Mouse (Mus musculus): ENCODE data around the gene Prtn3. TPM values are rescaled to one million over a fixed set of nuclear protein-coding genes. Genes with fewer than 3 reads are reported as not detected.
A peak's percentile ranks its signal among the peaks of the same experiment; 100 is the strongest.

Prtn3 gene
- polyA plus RNA-seq, 1 experiment from 2014 or later, result 9.5 TPM

DNA sequence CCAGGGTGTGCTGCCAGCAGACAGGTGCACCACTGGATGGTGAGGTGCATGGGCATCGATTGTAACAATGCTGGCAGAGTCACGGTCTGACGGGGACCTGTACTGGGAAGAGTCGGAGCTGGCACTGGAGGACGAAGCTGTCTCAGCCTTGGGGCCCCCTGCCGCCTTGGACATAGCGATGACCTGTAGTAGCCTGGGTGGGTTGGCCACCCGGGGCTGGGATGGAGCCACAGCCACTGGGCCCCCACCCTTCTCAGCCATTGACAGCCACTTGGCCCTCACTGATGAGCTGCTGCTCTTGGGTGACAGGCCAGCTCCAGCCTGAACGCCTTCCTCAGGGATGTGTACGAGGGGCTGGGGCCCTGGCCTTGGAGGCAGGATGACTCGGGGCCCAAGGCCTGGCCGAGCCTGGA is 9.1 kb upstream of the Prtn3 start:
- 64% methylated on average over 12 of the region's 12 CpGs for WGBS
- H3K27ac ChIP-seq (replicated peaks), result peak overlapping the region; percentile 51; the same call in 1 of the 2 replicates

DNA sequence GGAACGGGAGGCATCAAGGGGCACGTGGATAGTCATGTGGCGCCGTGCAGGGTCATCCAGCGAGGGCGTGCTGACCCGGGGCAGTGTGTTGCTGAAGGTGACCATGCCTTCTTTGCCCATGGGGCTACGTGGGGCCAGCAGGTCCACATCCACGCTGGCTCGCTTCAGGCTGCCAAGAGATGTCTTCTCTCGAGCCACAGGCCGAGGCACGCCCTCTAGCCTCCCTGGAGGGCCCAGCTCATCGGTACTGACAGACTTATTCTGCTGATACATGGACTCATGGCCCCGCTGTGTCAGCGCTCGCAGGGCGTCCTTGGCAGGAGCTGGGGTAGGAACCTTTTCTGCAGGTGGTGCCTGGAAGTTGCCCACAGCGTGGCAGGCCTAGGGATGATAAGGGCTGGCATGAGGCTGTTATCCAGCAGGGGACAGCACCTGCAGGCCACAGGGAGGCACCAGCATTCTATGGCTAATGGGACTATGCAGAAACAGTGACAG is 8.4 kb upstream of the Prtn3 start:
- Histone ChIP-seq H3K4me3 (replicated peaks) (no peak overlapping the region), H3K27ac (replicated peaks) (peak overlapping the region; percentile 50), H3K4me1 (peaks cover 48% of the 10 kb centered on the region), H3K4me2 (no peak overlapping the region), H3K9me3 (replicated peaks) (no peaks in the 10 kb centered on the region), H3K27me3 (replicated peaks) (no peaks in the 10 kb centered on the region), H3K36me3 (peaks cover 68% of the 10 kb centered on the region), H3K9ac (replicated peaks) (no peak overlapping the region)
- 74% methylated on average over 19 of the region's 19 CpGs for WGBS
- ATAC-seq (ENCODE audit: low FRiP score), result no peak

More for the DNA sequence above, 9.1 kb upstream of the Prtn3 start:
- Histone ChIP-seq H3K4me2 (no peak overlapping the region), H3K9ac (replicated peaks) (peak overlapping the region; percentile 20; the same call in 1 of the 2 replicates), H3K4me1 (peaks cover 46% of the 10 kb centered on the region), H3K27me3 (replicated peaks) (no peaks in the 10 kb centered on the region), H3K4me3 (replicated peaks) (no peak overlapping the region), H3K9me3 (replicated peaks) (no peaks in the 10 kb centered on the region), H3K36me3 (peaks cover 75% of the 10 kb centered on the region)
- ATAC-seq (ENCODE audit: low FRiP score), result peak; percentile 6

DNA sequence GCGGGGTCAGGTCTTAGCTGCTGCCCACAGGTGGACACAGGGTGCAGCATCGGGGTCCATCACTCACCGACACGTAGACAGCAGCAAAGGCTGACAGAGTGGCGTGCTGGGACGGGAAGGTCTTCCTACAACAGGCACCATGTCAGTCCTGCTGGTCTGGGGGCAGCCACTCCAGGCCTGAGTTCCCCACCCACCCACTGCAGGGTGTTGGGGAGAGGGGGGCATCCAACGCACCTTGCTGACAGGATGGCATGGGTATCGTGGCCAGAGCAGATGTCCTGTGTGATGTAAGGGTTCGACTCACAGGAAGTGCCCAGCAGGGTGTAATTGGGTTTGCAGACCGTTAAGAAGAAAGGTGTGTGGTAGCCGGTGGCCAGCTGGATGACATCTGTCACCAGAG is 7.7 kb upstream of the Prtn3 start:
- WGBS, result 71% methylated on average over 11 of the region's 11 CpGs
- no peaks in the 10 kb centered on the region for H3K9me3 ChIP-seq (replicated peaks)
- peaks cover 55% of the 10 kb centered on the region for H3K4me1 ChIP-seq
- no peak overlapping the region; the same call in 1 of the 2 replicates for H3K27ac ChIP-seq (replicated peaks)
- H3K27me3 ChIP-seq (replicated peaks), result no peaks in the 10 kb centered on the region
- peaks cover 64% of the 10 kb centered on the region for H3K36me3 ChIP-seq
- ATAC-seq (ENCODE audit: low FRiP score), result no peak
- H3K4me2 ChIP-seq, result no peak overlapping the region
- H3K4me3 ChIP-seq (replicated peaks), result no peak overlapping the region
- H3K9ac ChIP-seq (replicated peaks), result no peak overlapping the region

DNA sequence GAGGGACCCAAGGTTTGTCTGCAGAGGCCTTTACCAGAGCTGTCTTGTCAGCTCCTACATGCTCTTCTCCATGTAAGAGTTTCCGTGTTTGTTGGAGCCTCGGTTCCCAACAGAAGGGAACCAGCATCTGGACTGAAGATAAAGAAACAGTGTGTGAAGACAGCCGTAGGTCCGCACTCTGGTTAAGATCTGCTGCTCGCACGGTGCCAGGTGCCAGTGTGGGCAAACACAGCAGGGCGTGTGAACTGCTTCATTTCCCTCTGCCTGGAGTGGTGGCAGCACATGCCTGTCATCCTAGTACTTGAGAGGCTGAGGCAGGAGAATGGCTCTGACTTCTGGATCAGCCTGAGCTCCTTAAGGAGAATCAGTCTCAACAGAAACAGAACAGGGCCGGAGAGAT is 2.4 kb upstream of the Prtn3 start:
- no peak for ATAC-seq (ENCODE audit: low FRiP score)
- no peak overlapping the region for H3K9ac ChIP-seq (replicated peaks)
- 80% methylated on average over 8 of the region's 8 CpGs for WGBS
- no peaks in the 10 kb centered on the region for H3K27me3 ChIP-seq (replicated peaks)
- H3K9me3 ChIP-seq (replicated peaks), result no peaks in the 10 kb centered on the region
- H3K4me2 ChIP-seq, result peak overlapping the region; percentile 89
- H3K4me1 ChIP-seq, result peaks cover 56% of the 10 kb centered on the region
- peaks cover 21% of the 10 kb centered on the region for H3K36me3 ChIP-seq
- no peak overlapping the region; the same call in 1 of the 2 replicates for H3K27ac ChIP-seq (replicated peaks)
- peak overlapping the region; percentile 70 for H3K4me3 ChIP-seq (replicated peaks)

DNA sequence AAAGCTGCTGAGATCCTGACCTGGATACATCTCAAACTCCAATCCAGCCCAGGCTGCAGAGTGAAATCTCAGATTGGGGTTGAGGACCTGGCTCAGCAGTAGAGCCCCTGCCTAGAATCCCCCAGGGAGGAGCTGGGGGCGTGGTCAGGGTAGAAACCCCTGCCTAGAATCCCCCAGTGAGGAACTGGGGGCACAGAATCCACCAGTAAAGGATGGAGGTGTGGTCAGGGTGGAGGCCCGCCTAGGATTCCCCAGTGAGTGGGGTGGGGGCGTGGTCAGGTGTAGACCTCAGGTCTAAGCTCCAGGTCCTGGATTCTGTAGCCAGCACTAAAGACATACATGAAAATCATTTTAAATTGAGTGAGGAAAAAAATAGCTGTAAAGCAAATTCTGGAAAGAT is 1.4 kb upstream of the Prtn3 start:
- H3K4me1 ChIP-seq, result peaks cover 50% of the 10 kb centered on the region
- H3K27me3 ChIP-seq (replicated peaks), result no peaks in the 10 kb centered on the region
- H3K36me3 ChIP-seq, result peaks cover 15% of the 10 kb centered on the region
- WGBS, result 40% methylated on average over 3 of the region's 3 CpGs
- peak overlapping the region; percentile 91 for H3K27ac ChIP-seq (replicated peaks)
- peak overlapping the region; percentile 89 for H3K4me2 ChIP-seq
- no peaks in the 10 kb centered on the region for H3K9me3 ChIP-seq (replicated peaks)
- H3K4me3 ChIP-seq (replicated peaks), result peak overlapping the region; percentile 70
- no peak for ATAC-seq (ENCODE audit: low FRiP score)
- peak overlapping the region; percentile 95 for H3K9ac ChIP-seq (replicated peaks)

DNA sequence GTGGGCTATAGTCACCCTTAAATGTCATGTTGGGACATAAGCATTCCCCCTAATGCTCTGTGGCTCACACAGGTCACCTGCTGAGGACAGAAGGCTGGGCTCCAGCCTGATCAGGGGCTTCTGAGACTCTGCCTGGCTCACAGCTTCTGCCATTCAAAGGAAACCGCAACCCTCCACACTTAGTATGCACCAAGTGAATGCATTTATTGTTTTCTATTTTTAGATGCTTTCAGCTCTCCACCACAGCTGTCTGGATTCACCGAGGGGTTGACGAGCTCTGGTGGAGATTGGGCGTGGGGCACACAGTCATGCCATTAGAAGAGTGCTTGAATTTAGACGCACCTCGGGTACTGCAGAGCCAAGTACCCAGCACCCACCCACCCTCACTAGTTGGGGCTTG is 963 bp upstream of the Prtn3 start:
- Histone ChIP-seq H3K4me1 (peaks cover 50% of the 10 kb centered on the region), H3K27me3 (replicated peaks) (no peaks in the 10 kb centered on the region), H3K9me3 (replicated peaks) (no peaks in the 10 kb centered on the region), H3K36me3 (peaks cover 14% of the 10 kb centered on the region), H3K9ac (replicated peaks) (peak overlapping the region; percentile 95), H3K4me3 (replicated peaks) (peak overlapping the region; percentile 70), H3K4me2 (peak overlapping the region; percentile 89), H3K27ac (replicated peaks) (peak overlapping the region; percentile 91)
- peak; percentile 4; the same call in 1 of the 2 replicates for ATAC-seq (ENCODE audit: low FRiP score)
- WGBS, result 3% methylated on average over 6 of the region's 6 CpGs

DNA sequence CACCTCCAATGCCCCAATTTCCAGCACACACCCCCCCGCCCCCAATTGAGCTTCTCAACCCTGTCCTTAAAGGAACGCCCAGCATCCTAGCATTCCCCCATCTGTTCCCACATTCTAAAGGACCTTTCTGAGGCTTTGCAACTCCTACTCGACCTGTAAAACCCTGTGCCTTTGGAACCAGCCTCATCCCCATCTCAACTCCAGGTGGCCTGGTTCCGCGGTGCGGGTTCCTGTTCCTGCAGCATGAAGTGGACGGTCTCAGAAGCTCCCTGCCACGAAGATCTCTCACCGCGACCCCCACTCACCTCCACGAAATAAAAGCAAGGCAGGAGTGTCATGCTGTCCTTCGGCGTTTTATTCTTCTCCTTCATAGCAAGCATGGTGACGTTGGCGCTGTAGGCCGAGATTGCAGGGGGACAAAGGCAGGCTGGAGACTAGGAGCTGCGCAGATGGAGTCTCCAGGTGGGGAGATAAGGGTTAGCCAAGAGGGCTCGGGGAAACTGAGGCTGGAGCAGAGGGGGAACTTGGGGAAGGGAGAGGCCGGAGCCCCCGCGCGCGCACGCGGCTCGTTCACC is 474 bp upstream of the Prtn3 start:
- Histone ChIP-seq H3K4me2 (peak overlapping the region; percentile 89), H3K27me3 (replicated peaks) (no peaks in the 10 kb centered on the region), H3K9ac (replicated peaks) (peak overlapping the region; percentile 95), H3K27ac (replicated peaks) (peak overlapping the region; percentile 91), H3K4me1 (peaks cover 50% of the 10 kb centered on the region), H3K36me3 (peaks cover 13% of the 10 kb centered on the region), H3K9me3 (replicated peaks) (no peaks in the 10 kb centered on the region), H3K4me3 (replicated peaks) (peak overlapping the region; percentile 70)
- WGBS, result 1% methylated on average over 26 of the region's 26 CpGs
- peak; percentile 8 for ATAC-seq (ENCODE audit: low FRiP score)

DNA sequence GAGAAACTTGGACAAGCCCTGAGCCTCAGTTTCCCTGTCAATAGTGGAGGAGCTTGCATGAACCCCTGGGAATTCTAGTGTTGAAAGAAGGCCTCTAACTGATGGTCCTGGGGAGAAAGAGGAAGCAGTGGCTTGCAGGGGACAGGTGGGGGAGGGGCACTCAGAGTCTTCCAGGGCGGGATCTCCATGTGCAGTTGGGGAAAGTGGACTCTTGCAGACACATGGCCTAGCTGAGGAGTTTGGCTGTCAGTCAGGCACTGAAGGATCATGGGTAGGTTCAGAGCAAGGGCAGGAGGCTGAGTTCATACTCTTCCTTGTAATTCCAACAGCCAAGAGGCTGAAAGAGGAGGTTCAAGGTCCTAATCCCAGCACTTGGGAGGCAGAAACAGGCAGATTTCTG is 2.9 kb downstream of the Prtn3 start:
- WGBS, result 67% methylated on average over 1 of the region's 1 CpGs
- ATAC-seq (ENCODE audit: low FRiP score), result no peak
- H3K36me3 ChIP-seq, result no peaks in the 10 kb centered on the region

DNA sequence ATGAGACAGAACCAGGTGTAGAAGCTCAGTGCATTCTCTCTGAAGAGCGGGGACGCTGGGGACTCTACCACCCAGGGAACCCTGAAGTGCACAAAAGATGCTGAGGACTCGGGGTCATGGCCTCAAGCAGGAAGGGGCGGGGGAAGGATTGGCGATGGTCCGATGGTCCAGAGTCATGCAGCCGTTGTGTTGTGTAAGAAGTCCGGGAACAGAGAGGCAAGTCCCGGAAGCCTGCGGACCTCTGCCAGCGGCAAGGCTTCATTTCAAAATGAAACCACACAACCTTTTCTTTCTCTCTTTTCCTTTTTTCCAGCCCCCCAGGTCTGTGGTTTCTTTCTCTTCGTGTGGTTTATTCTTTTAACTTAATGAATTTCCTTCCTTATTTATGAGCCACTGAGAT is 3.5 kb downstream of the Prtn3 start:
- H3K36me3 ChIP-seq, result no peaks in the 10 kb centered on the region

More for the DNA sequence above, 2.9 kb downstream of the Prtn3 start:
- no peak overlapping the region for H3K9ac ChIP-seq (replicated peaks)
- H3K4me3 ChIP-seq (replicated peaks), result no peak overlapping the region
- H3K4me2 ChIP-seq, result no peak overlapping the region
- H3K9me3 ChIP-seq (replicated peaks), result no peaks in the 10 kb centered on the region
- peaks cover 4% of the 10 kb centered on the region; the same call in 1 of the 2 replicates for H3K27me3 ChIP-seq (replicated peaks)
- H3K27ac ChIP-seq (replicated peaks), result no peak overlapping the region
- H3K4me1 ChIP-seq, result peaks cover 23% of the 10 kb centered on the region

DNA sequence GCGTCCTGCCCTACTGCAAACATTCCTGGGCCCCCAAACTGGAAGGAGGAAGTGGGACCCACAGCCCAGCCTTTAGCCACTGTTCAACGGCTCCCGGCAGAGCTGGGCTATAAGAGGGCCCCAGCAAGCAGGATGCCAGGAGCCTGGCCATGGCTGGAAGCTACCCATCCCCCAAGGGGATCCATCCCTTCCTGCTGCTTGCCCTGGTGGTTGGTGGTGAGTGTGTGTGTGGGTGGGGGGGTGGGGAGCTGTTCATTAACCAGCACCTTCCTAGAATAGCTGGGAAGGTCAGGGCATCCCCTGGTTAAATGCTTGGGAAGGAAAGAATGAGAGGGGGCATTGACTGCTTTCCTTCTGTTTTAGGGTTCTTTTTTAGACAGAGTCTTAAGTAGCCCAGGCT is 5.3 kb downstream of the Prtn3 start:
- peaks cover 27% of the 10 kb centered on the region for H3K4me1 ChIP-seq
- H3K36me3 ChIP-seq, result no peaks in the 10 kb centered on the region
- ATAC-seq (ENCODE audit: low FRiP score), result no peak
- WGBS, result 46% methylated on average over 3 of the region's 3 CpGs
- H3K27ac ChIP-seq (replicated peaks), result no peak overlapping the region
- no peak overlapping the region for H3K9ac ChIP-seq (replicated peaks)
- no peaks in the 10 kb centered on the region for H3K9me3 ChIP-seq (replicated peaks)
- no peak overlapping the region for H3K4me2 ChIP-seq
- peaks cover 18% of the 10 kb centered on the region for H3K27me3 ChIP-seq (replicated peaks)
- H3K4me3 ChIP-seq (replicated peaks), result no peak overlapping the region

More for the DNA sequence above, 3.5 kb downstream of the Prtn3 start:
- no peak for ATAC-seq (ENCODE audit: low FRiP score)
- Histone ChIP-seq H3K27ac (replicated peaks) (no peak overlapping the region), H3K9me3 (replicated peaks) (no peaks in the 10 kb centered on the region), H3K9ac (replicated peaks) (no peak overlapping the region), H3K27me3 (replicated peaks) (peaks cover 9% of the 10 kb centered on the region), H3K4me1 (peaks cover 19% of the 10 kb centered on the region), H3K4me2 (no peak overlapping the region), H3K4me3 (replicated peaks) (no peak overlapping the region)
- 47% methylated on average over 12 of the region's 12 CpGs for WGBS

DNA sequence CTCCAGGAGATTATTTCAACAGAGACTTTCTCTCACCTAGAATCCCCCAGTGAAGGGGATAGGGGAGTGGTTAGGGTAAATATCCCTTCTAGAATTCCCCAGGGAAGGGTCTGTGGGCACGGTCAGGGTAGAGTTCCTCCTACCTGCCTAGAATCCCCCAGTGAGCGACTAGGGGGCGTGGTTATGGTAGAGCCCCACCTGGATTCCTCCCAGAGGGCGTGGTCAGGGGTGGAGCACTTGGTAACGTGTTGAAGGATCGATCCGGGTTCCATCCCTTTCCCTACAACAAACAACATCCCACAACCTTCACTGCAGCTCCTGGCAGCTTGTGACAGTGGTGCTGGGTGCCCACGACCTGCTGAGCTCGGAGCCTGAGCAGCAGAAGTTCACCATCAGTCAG is 6.4 kb downstream of the Prtn3 start:
- H3K27ac ChIP-seq (replicated peaks), result no peak overlapping the region
- H3K36me3 ChIP-seq, result no peaks in the 10 kb centered on the region
- peaks cover 18% of the 10 kb centered on the region for H3K27me3 ChIP-seq (replicated peaks)
- H3K9me3 ChIP-seq (replicated peaks), result no peaks in the 10 kb centered on the region
- H3K4me1 ChIP-seq, result peaks cover 15% of the 10 kb centered on the region
- WGBS, result 15% methylated on average over 9 of the region's 9 CpGs
- ATAC-seq (ENCODE audit: low FRiP score), result no peak
- no peak overlapping the region for H3K4me3 ChIP-seq (replicated peaks)
- no peak overlapping the region for H3K4me2 ChIP-seq
- no peak overlapping the region for H3K9ac ChIP-seq (replicated peaks)

DNA sequence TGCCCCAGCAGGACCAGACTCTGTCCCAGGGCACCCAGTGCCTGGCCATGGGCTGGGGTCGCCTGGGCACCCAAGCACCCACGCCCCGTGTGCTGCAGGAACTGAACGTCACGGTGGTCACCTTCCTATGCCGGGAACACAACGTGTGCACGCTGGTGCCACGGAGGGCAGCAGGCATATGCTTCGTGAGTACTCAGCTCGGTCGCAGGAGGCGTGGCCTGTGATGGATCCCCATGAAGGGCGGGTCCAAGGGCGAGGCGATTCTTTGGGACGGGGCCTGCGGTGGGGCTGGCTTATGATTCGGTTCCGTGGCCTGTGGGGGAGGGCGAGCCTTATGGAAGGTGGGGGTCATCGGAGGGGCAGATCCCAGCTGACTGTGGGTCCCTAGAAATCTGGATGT is 7.7 kb downstream of the Prtn3 start:
- Histone ChIP-seq H3K4me3 (replicated peaks) (no peak overlapping the region; the same call in 1 of the 2 replicates), H3K9ac (replicated peaks) (no peak overlapping the region), H3K4me2 (peak overlapping the region; percentile 40), H3K27me3 (replicated peaks) (peaks cover 18% of the 10 kb centered on the region), H3K4me1 (peaks cover 15% of the 10 kb centered on the region), H3K36me3 (no peaks in the 10 kb centered on the region), H3K27ac (replicated peaks) (no peak overlapping the region), H3K9me3 (replicated peaks) (no peaks in the 10 kb centered on the region)
- 9% methylated on average over 22 of the region's 22 CpGs for WGBS
- no peak for ATAC-seq (ENCODE audit: low FRiP score)
